Mouse (Mus musculus) lung, postnatal 25 days (tissue): ENCODE measurements around the gene Hesx1.

Source experiments
- DNase-seq: peaks from one replicate; pipeline ENCODE4 v3.0.0; 2022; ENCODE audit warnings: low spot score

Gene Hesx1

GRCm38 (mm10) chr14:27013658-27014057 is 19.4 kb downstream of the Hesx1 start:
- DNase-seq = peak; percentile 24

- DNase-seq = no peak
Measured at GRCm38 (mm10) chr14:27017936-27018335, 23.7 kb downstream of the Hesx1 start.

GRCm38 (mm10) chr14:27019850-27020249 is 25.6 kb downstream of the Hesx1 start:
- DNase-seq = peak; percentile 48

GRCm38 (mm10) chr14:27022876-27023275 is 28.7 kb downstream of the Hesx1 start:
- DNase-seq = no peak

- DNase-seq = no peak
Measured at GRCm38 (mm10) chr14:27024664-27025063, 30.4 kb downstream of the Hesx1 start.

GRCm38 (mm10) chr14:27029771-27030173 is 35.6 kb downstream of the Hesx1 start:
- DNase-seq = peak; percentile 59

GRCm38 (mm10) chr14:27031142-27031541 is 36.9 kb downstream of the Hesx1 start:
- DNase-seq = peak; percentile 75

GRCm38 (mm10) chr14:27037513-27037912 is 43.3 kb downstream of the Hesx1 start:
- no peak for DNase-seq

- peak; percentile 94 for DNase-seq
Measured at GRCm38 (mm10) chr14:27038783-27039182, 44.6 kb downstream of the Hesx1 start, which contains the start of gene Il17rd. Il17rd (plus strand) TSS chr14:27038941.

GRCm38 (mm10) chr14:27039281-27040248 is 45.3 kb downstream of the Hesx1 start:
- DNase-seq = peak; percentile 35

GRCm38 (mm10) chr14:27040451-27040850 is 46.2 kb downstream of the Hesx1 start:
- DNase-seq = no peak

- DNase-seq = no peak
Measured at GRCm38 (mm10) chr14:27042280-27042983, 48.2 kb downstream of the Hesx1 start.

GRCm38 (mm10) chr14:27043416-27043815 is 49.2 kb downstream of the Hesx1 start:
- no peak for DNase-seq

- peak; percentile 51 for DNase-seq
Measured at GRCm38 (mm10) chr14:27044221-27044966, 50.2 kb downstream of the Hesx1 start.

GRCm38 (mm10) chr14:27044967-27045361 is 50.7 kb downstream of the Hesx1 start:
- peak; percentile 78 for DNase-seq

GRCm38 (mm10) chr14:27048231-27048956 is 54.2 kb downstream of the Hesx1 start:
- DNase-seq = no peak

GRCm38 (mm10) chr14:27050043-27050442 is 55.8 kb downstream of the Hesx1 start:
- DNase-seq = no peak

- DNase-seq = no peak
Measured at GRCm38 (mm10) chr14:27050560-27051510, 56.6 kb downstream of the Hesx1 start.

- no peak for DNase-seq
Measured at GRCm38 (mm10) chr14:27051511-27051895, 57.3 kb downstream of the Hesx1 start.
